Mouse (Mus musculus): ENCODE results near the gene Pak1. TPM values are rescaled to one million over a fixed set of nuclear protein-coding genes. Genes with fewer than 3 reads are reported as not detected.

Gene Pak1
- polyA plus RNA-seq, 1 experiment from 2014 or later: 148 TPM

- Histone ChIP-seq H3K4me2 (ENCODE audit: low read length) (no peak overlapping the region), H3K9ac (ENCODE audit: low read depth, low read length) (no peak overlapping the region), H3K36me3 (ENCODE audit: control insufficient read depth, insufficient read depth, low read length) (no peaks in the 10 kb centered on the region), H3K4me1 (ENCODE audit: control insufficient read depth, insufficient read depth, low read length) (no peaks in the 10 kb centered on the region), H3K4me3 (ENCODE audit: low read depth, low read length) (no peak overlapping the region), H3K9me3 (replicated peaks; ENCODE audit: control insufficient read depth, low read length, poor library complexity, severe bottlenecking) (no peaks in the 10 kb centered on the region), H3K27ac (ENCODE audit: low read length) (no peak overlapping the region), H3K27me3 (ENCODE audit: control insufficient read depth, insufficient read depth, low read depth, low read length) (no peaks in the 10 kb centered on the region)
- 76% methylated on average over 3 of the region's 3 CpGs for WGBS
- ATAC-seq: no peak
These were observed 75.2 kb downstream of the Pak1 start for GRCm38 (mm10) chr7:97863512-97863911.

GRCm38 (mm10) chr7:97864531-97864930 lies 76.2 kb downstream of the Pak1 start:
- WGBS: 66% methylated on average over 1 of the region's 1 CpGs

GRCm38 (mm10) chr7:97867866-97868265 lies 79.5 kb downstream of the Pak1 start:
- H3K27me3 ChIP-seq (ENCODE audit: control insufficient read depth, insufficient read depth, low read depth, low read length): no peaks in the 10 kb centered on the region
- ATAC-seq: no peak
- no peak overlapping the region for H3K4me3 ChIP-seq (ENCODE audit: low read depth, low read length)
- 75% methylated on average over 5 of the region's 5 CpGs for WGBS
- H3K36me3 ChIP-seq (ENCODE audit: control insufficient read depth, insufficient read depth, low read length): no peaks in the 10 kb centered on the region
- H3K9me3 ChIP-seq (replicated peaks; ENCODE audit: control insufficient read depth, low read length, poor library complexity, severe bottlenecking): no peaks in the 10 kb centered on the region
- no peak overlapping the region for H3K27ac ChIP-seq (ENCODE audit: low read length)
- H3K4me1 ChIP-seq (ENCODE audit: control insufficient read depth, insufficient read depth, low read length): no peaks in the 10 kb centered on the region
- H3K4me2 ChIP-seq (ENCODE audit: low read length): no peak overlapping the region
- H3K9ac ChIP-seq (ENCODE audit: low read depth, low read length): no peak overlapping the region

More at GRCm38 (mm10) chr7:97864531-97864930, 76.2 kb downstream of the Pak1 start:
- Histone ChIP-seq H3K36me3 (ENCODE audit: control insufficient read depth, insufficient read depth, low read length) (no peaks in the 10 kb centered on the region), H3K27me3 (ENCODE audit: control insufficient read depth, insufficient read depth, low read depth, low read length) (no peaks in the 10 kb centered on the region), H3K4me3 (ENCODE audit: low read depth, low read length) (no peak overlapping the region), H3K4me1 (ENCODE audit: control insufficient read depth, insufficient read depth, low read length) (no peaks in the 10 kb centered on the region), H3K27ac (ENCODE audit: low read length) (no peak overlapping the region), H3K9me3 (replicated peaks; ENCODE audit: control insufficient read depth, low read length, poor library complexity, severe bottlenecking) (no peaks in the 10 kb centered on the region), H3K4me2 (ENCODE audit: low read length) (no peak overlapping the region), H3K9ac (ENCODE audit: low read depth, low read length) (no peak overlapping the region)
- no peak for ATAC-seq

GRCm38 (mm10) chr7:97868766-97869165 lies 80.4 kb downstream of the Pak1 start:
- no peaks in the 10 kb centered on the region for H3K27me3 ChIP-seq (ENCODE audit: control insufficient read depth, insufficient read depth, low read depth, low read length)
- no peaks in the 10 kb centered on the region for H3K36me3 ChIP-seq (ENCODE audit: control insufficient read depth, insufficient read depth, low read length)
- no peaks in the 10 kb centered on the region for H3K4me1 ChIP-seq (ENCODE audit: control insufficient read depth, insufficient read depth, low read length)
- no peak overlapping the region for H3K9ac ChIP-seq (ENCODE audit: low read depth, low read length)
- no peak overlapping the region for H3K4me2 ChIP-seq (ENCODE audit: low read length)
- H3K9me3 ChIP-seq (replicated peaks; ENCODE audit: control insufficient read depth, low read length, poor library complexity, severe bottlenecking): no peaks in the 10 kb centered on the region
- H3K27ac ChIP-seq (ENCODE audit: low read length): no peak overlapping the region
- no peak for ATAC-seq
- WGBS: 83% methylated on average over 1 of the region's 1 CpGs
- H3K4me3 ChIP-seq (ENCODE audit: low read depth, low read length): no peak overlapping the region

- Histone ChIP-seq H3K36me3 (ENCODE audit: control insufficient read depth, insufficient read depth, low read length) (peaks cover 4% of the 10 kb centered on the region; the same call in 1 of the 2 replicates), H3K9me3 (replicated peaks; ENCODE audit: control insufficient read depth, low read length, poor library complexity, severe bottlenecking) (no peaks in the 10 kb centered on the region), H3K27me3 (ENCODE audit: control insufficient read depth, insufficient read depth, low read depth, low read length) (no peaks in the 10 kb centered on the region), H3K4me3 (ENCODE audit: low read depth, low read length) (no peak overlapping the region), H3K4me2 (ENCODE audit: low read length) (no peak overlapping the region), H3K27ac (ENCODE audit: low read length) (no peak overlapping the region), H3K4me1 (ENCODE audit: control insufficient read depth, insufficient read depth, low read length) (no peaks in the 10 kb centered on the region), H3K9ac (ENCODE audit: low read depth, low read length) (no peak overlapping the region)
- 83% methylated on average over 4 of the region's 4 CpGs for WGBS
- ATAC-seq: no peak
These were observed 84.1 kb downstream of the Pak1 start for GRCm38 (mm10) chr7:97872396-97872795.

- H3K27me3 ChIP-seq (ENCODE audit: control insufficient read depth, insufficient read depth, low read depth, low read length): no peaks in the 10 kb centered on the region
- no peak overlapping the region for H3K9ac ChIP-seq (ENCODE audit: low read depth, low read length)
- H3K27ac ChIP-seq (ENCODE audit: low read length): no peak overlapping the region
- peaks cover 4% of the 10 kb centered on the region; the same call in 1 of the 2 replicates for H3K36me3 ChIP-seq (ENCODE audit: control insufficient read depth, insufficient read depth, low read length)
- no peak overlapping the region for H3K4me3 ChIP-seq (ENCODE audit: low read depth, low read length)
- no peak for ATAC-seq
- H3K9me3 ChIP-seq (replicated peaks; ENCODE audit: control insufficient read depth, low read length, poor library complexity, severe bottlenecking): no peaks in the 10 kb centered on the region
- H3K4me1 ChIP-seq (ENCODE audit: control insufficient read depth, insufficient read depth, low read length): no peaks in the 10 kb centered on the region
- H3K4me2 ChIP-seq (ENCODE audit: low read length): no peak overlapping the region
These were observed 85.0 kb downstream of the Pak1 start for GRCm38 (mm10) chr7:97873317-97873716.

GRCm38 (mm10) chr7:97877846-97878538 lies 89.7 kb downstream of the Pak1 start:
- no peak for ATAC-seq
- Histone ChIP-seq H3K4me3 (ENCODE audit: low read depth, low read length) (no peak overlapping the region), H3K9me3 (replicated peaks; ENCODE audit: control insufficient read depth, low read length, poor library complexity, severe bottlenecking) (no peaks in the 10 kb centered on the region), H3K36me3 (ENCODE audit: control insufficient read depth, insufficient read depth, low read length) (peaks cover 4% of the 10 kb centered on the region; the same call in 1 of the 2 replicates), H3K9ac (ENCODE audit: low read depth, low read length) (no peak overlapping the region), H3K27ac (ENCODE audit: low read length) (no peak overlapping the region), H3K4me2 (ENCODE audit: low read length) (no peak overlapping the region), H3K27me3 (ENCODE audit: control insufficient read depth, insufficient read depth, low read depth, low read length) (no peaks in the 10 kb centered on the region), H3K4me1 (ENCODE audit: control insufficient read depth, insufficient read depth, low read length) (no peaks in the 10 kb centered on the region)
- 87% methylated on average over 7 of the region's 7 CpGs for WGBS

GRCm38 (mm10) chr7:97911646-97912045 lies 123.3 kb downstream of the Pak1 start:
- Histone ChIP-seq H3K4me2 (ENCODE audit: low read length) (no peak overlapping the region), H3K27ac (ENCODE audit: low read length) (no peak overlapping the region), H3K27me3 (ENCODE audit: control insufficient read depth, insufficient read depth, low read depth, low read length) (no peaks in the 10 kb centered on the region), H3K4me3 (ENCODE audit: low read depth, low read length) (no peak overlapping the region), H3K9ac (ENCODE audit: low read depth, low read length) (no peak overlapping the region), H3K4me1 (ENCODE audit: control insufficient read depth, insufficient read depth, low read length) (no peaks in the 10 kb centered on the region), H3K36me3 (ENCODE audit: control insufficient read depth, insufficient read depth, low read length) (peaks cover 33% of the 10 kb centered on the region), H3K9me3 (replicated peaks; ENCODE audit: control insufficient read depth, low read length, poor library complexity, severe bottlenecking) (no peaks in the 10 kb centered on the region)
- no peak for ATAC-seq
- WGBS: 86% methylated on average over 3 of the region's 3 CpGs

GRCm38 (mm10) chr7:97914833-97915516 lies 126.6 kb downstream of the Pak1 start:
- no peak for ATAC-seq
- Histone ChIP-seq H3K9me3 (replicated peaks; ENCODE audit: control insufficient read depth, low read length, poor library complexity, severe bottlenecking) (no peaks in the 10 kb centered on the region), H3K4me1 (ENCODE audit: control insufficient read depth, insufficient read depth, low read length) (no peaks in the 10 kb centered on the region), H3K27me3 (ENCODE audit: control insufficient read depth, insufficient read depth, low read depth, low read length) (no peaks in the 10 kb centered on the region), H3K9ac (ENCODE audit: low read depth, low read length) (no peak overlapping the region), H3K4me3 (ENCODE audit: low read depth, low read length) (no peak overlapping the region), H3K27ac (ENCODE audit: low read length) (no peak overlapping the region), H3K36me3 (ENCODE audit: control insufficient read depth, insufficient read depth, low read length) (peaks cover 18% of the 10 kb centered on the region), H3K4me2 (ENCODE audit: low read length) (no peak overlapping the region)
- WGBS: 79% methylated on average over 2 of the region's 2 CpGs
